Mouse (Mus musculus) spleen, adult 2 months (tissue): Measurements from ENCODE around the gene Zmiz1. TPM values are rescaled to one million over a fixed set of nuclear protein-coding genes. Genes with fewer than 3 reads are reported as not detected.

Source experiments
- DNase-seq, 2 experiments: peaks; one replicate each; pipeline versions ENCODE4 v3.0.0 to v3.0.0-alpha.2; 2012 to 2021; ENCODE audit warnings: low spot score in 2 of 2, low read depth in 1 of 2
- H3K27ac ChIP-seq: fragments of 200-500 bp; 2 replicates; pipeline ENCODE4 v1.5.1; 2012; ENCODE audit warnings: low read length, inconsistent platforms; ENCODE audit not compliant: insufficient read depth
- H3K27me3 ChIP-seq: fragments of 200-500 bp; 2 replicates; pipeline ENCODE4 v1.6.1; 2012; ENCODE audit warnings: mild to moderate bottlenecking, moderate library complexity, low read length, inconsistent platforms; ENCODE audit not compliant: control insufficient read depth, insufficient read depth
- H3K36me3 ChIP-seq: fragments of 200-500 bp; 2 replicates; pipeline ENCODE4 v1.6.1; 2012; ENCODE audit warnings: mild to moderate bottlenecking, low read length, inconsistent platforms; ENCODE audit not compliant: control insufficient read depth, insufficient read depth
- H3K4me1 ChIP-seq: fragments of 200-500 bp; 2 replicates; pipeline ENCODE4 v1.6.1; 2011; ENCODE audit warnings: inconsistent platforms; ENCODE audit not compliant: control insufficient read depth, insufficient read depth, insufficient read length
- H3K4me3 ChIP-seq: fragments of 200-500 bp; 2 replicates; pipeline ENCODE4 v1.5.1; 2011; ENCODE audit warnings: mild to moderate bottlenecking, inconsistent platforms; ENCODE audit not compliant: insufficient read depth, insufficient read length; ENCODE audit errors: extremely low read depth
- CTCF ChIP-seq: fragments of 200-500 bp; IDR thresholded peaks from 2 replicates; pipeline ENCODE4 v1.5.1; 2011; ENCODE audit warnings: mild to moderate bottlenecking, inconsistent platforms; ENCODE audit not compliant: insufficient read depth, insufficient read length, insufficient replicate concordance; ENCODE audit errors: extremely low read depth
- POLR2A ChIP-seq: fragments of 200-500 bp; IDR thresholded peaks from 2 replicates; pipeline ENCODE4 v1.6.1; 2011; ENCODE audit warnings: low read depth, low read length, inconsistent platforms
- WGBS: fragments of 180-500 bp; shearing (Covaris S2); methylation state at CpG from one replicate; pipeline ENCODE4 v1.1.7; 2018; 5-methylcytosine and 5-hydroxymethylcytosine counted together
- polyA plus RNA-seq: library from polyadenylated mRNA; depleted of rRNA; stranded (reverse); fragments of >200 nt; gene quantifications from 2 replicates; pipeline ENCODE4 v1.2.3, GENCODE M21; 2012

The Zmiz1 gene
- polyA plus RNA-seq, 1 experiment, result 48.5 TPM

GRCm38 (mm10) chr14:25518645-25519044, 59.7 kb downstream of the Zmiz1 start:
- Histone ChIP-seq H3K27me3 (no peaks in the 10 kb centered on the region), H3K4me1 (peaks cover 81% of the 10 kb centered on the region), H3K36me3 (no peaks in the 10 kb centered on the region), H3K27ac (0 out of 2 replicates have a peak overlapping the region, but pooled peaks have one; percentile 0), H3K4me3 (no peak overlapping the region)
- DNase-seq, result no peak
- 63% methylated on average over 5 of the region's 5 CpGs for WGBS
- no peak for TF ChIP-seq POLR2A
- TF ChIP-seq CTCF, result no peak

GRCm38 (mm10) chr14:25519656-25520055, 60.7 kb downstream of the Zmiz1 start:
- H3K27ac ChIP-seq, result no peak overlapping the region
- H3K27me3 ChIP-seq, result no peaks in the 10 kb centered on the region

DNA sequence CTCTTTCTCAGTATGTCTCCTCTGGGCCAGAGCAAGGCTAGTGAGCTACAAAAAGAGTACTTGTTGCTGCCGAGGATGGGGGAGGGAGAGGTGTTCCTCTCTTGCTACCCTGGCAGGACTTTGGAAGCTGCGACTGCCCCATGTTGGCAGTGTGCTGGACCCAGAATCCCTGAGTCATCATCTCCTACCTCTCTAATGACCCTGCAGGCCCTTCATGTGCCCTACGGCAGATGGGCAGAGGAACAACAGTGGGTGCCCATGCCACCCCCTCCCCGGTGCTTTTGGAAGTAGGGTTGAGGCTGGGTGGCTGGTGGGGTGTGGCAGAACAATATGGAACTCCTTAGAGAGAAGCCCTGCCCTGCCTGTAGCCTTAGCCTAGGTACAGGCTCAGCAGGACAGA, 61.6 kb downstream of the Zmiz1 start:
- no peaks in the 10 kb centered on the region for H3K36me3 ChIP-seq
- H3K4me1 ChIP-seq, result peaks cover 84% of the 10 kb centered on the region
- TF ChIP-seq POLR2A (no peak), CTCF (no peak)
- no peaks in the 10 kb centered on the region for H3K27me3 ChIP-seq
- no peak overlapping the region for H3K4me3 ChIP-seq
- DNase-seq, result no peak
- H3K27ac ChIP-seq, result peak overlapping the region; percentile 34; the same call in 1 of the 2 replicates
- WGBS, result 50% methylated on average over 4 of the region's 4 CpGs

More at GRCm38 (mm10) chr14:25519656-25520055, 60.7 kb downstream of the Zmiz1 start:
- H3K4me1 ChIP-seq, result peaks cover 84% of the 10 kb centered on the region
- DNase-seq, result no peak
- no peak for TF ChIP-seq CTCF
- no peak for TF ChIP-seq POLR2A
- H3K36me3 ChIP-seq, result no peaks in the 10 kb centered on the region
- no peak overlapping the region for H3K4me3 ChIP-seq
- WGBS, result 53% methylated on average over 4 of the region's 4 CpGs

DNA sequence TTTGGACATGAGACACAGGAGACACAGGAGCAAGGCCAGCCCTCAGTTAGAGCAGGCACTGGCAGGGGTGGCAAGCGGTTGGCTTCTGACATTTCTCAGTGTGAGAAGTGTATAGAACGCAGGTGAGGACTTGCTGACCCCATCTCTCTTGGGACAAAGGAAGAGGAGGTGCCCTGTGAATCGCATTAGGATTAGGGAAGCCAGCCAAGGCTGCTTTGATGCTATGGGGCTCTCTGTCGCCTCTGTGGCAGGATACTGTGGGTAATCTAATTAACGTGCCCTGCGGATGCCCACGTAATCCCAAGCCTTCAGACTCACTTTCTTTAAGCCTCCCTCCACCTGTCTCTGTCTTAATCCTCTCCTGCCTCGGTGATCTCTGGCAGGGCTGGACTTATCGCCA, 62.0 kb downstream of the Zmiz1 start:
- no peak for DNase-seq
- H3K27me3 ChIP-seq, result no peaks in the 10 kb centered on the region
- 0 out of 2 replicates have a peak overlapping the region, but pooled peaks have one; percentile 34 for H3K27ac ChIP-seq
- no peak overlapping the region for H3K4me3 ChIP-seq
- peaks cover 84% of the 10 kb centered on the region for H3K4me1 ChIP-seq
- TF ChIP-seq CTCF (no peak), POLR2A (no peak)
- 38% methylated on average over 9 of the region's 9 CpGs for WGBS
- H3K36me3 ChIP-seq, result no peaks in the 10 kb centered on the region

- Histone ChIP-seq H3K4me3 (no peak overlapping the region), H3K27me3 (no peaks in the 10 kb centered on the region), H3K36me3 (no peaks in the 10 kb centered on the region), H3K27ac (no peak overlapping the region), H3K4me1 (peaks cover 85% of the 10 kb centered on the region)
- DNase-seq, result no peak
- TF ChIP-seq POLR2A (no peak), CTCF (no peak)
- WGBS, result 54% methylated on average over 4 of the region's 4 CpGs
Observed at GRCm38 (mm10) chr14:25521500-25521899, 62.5 kb downstream of the Zmiz1 start.

DNA sequence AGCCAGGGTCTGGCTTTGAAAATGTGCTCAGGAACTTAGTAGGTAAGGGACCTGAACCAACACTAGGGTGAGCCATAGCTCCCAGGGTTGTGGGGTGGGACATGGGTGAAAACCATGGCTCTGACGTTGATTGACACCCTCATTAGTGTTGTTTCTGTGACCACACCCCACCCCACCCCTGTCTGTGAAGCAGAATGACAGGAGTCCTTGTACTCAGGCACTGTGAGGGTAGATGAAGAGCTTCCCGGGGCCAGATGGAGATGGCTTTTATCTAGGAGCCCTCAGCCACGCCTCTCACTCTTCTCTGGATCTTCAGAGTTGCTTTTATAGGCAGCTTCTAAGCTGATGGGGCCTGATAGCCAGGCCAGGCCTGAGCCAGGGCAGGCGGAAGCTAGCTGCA, 63.4 kb downstream of the Zmiz1 start:
- 48% methylated on average over 4 of the region's 4 CpGs for WGBS
- Histone ChIP-seq H3K27ac (peak overlapping the region; percentile 6; the same call in 1 of the 2 replicates), H3K4me1 (peaks cover 82% of the 10 kb centered on the region), H3K27me3 (no peaks in the 10 kb centered on the region), H3K4me3 (no peak overlapping the region), H3K36me3 (no peaks in the 10 kb centered on the region)
- DNase-seq, result no peak
- TF ChIP-seq POLR2A (no peak), CTCF (no peak)

DNA sequence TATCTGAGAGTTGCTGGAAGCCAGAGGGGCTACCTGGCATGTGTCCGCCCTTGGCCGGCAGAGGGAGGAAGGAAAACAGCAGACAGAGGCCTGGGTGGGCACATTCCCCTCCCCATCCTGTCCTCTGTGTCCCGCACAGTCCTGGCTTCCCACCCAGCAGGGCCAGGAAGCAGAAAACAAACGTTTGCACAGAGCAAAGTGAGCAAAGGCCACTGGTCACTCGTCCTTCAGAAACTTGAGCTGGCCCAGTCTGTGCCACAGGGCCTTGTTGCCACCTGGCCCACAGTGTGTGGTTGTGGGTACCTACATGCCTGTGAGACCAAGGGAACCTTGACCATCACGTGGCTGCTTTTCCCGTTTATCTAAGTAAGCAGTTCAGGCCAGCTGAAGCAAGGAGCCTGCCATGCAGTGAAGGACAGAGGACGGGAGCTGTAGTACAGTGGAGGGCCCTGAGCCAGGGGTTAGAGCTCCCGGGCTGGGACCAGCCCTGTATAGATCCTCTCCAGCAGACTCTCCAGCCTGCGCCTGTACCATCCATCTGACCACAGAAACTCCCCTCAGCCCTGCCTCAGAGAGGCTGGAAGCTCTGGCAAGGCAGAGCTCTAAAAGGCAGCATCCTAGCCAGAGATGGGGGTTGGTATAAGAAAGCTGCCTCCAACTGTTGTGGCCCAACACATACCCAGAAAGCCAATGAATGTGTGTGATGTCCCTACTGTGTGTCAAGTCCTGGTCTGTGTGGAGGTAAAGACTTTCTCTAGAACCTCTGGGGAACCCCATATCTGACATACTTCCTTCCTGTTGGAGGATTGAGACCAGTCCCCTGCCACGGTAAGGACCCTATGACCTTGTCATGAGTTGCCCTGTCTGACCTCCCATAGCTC, 64.5 kb downstream of the Zmiz1 start:
- Histone ChIP-seq H3K36me3 (no peaks in the 10 kb centered on the region), H3K27me3 (no peaks in the 10 kb centered on the region), H3K27ac (peak overlapping the region; percentile 34), H3K4me1 (peaks cover 73% of the 10 kb centered on the region; the same call in 1 of the 2 replicates), H3K4me3 (no peak overlapping the region)
- TF ChIP-seq CTCF, result no peak
- TF ChIP-seq POLR2A, result no peak
- 50% methylated on average over 11 of the region's 11 CpGs for WGBS
- no peak for DNase-seq
